Mouse (Mus musculus): ENCODE measurements around the gene Tmem63c. TPM values are rescaled to one million over a fixed set of nuclear protein-coding genes. Genes with fewer than 3 reads are reported as not detected.

Gene Tmem63c
- polyA plus RNA-seq, 1 experiment, result not detected

DNA sequence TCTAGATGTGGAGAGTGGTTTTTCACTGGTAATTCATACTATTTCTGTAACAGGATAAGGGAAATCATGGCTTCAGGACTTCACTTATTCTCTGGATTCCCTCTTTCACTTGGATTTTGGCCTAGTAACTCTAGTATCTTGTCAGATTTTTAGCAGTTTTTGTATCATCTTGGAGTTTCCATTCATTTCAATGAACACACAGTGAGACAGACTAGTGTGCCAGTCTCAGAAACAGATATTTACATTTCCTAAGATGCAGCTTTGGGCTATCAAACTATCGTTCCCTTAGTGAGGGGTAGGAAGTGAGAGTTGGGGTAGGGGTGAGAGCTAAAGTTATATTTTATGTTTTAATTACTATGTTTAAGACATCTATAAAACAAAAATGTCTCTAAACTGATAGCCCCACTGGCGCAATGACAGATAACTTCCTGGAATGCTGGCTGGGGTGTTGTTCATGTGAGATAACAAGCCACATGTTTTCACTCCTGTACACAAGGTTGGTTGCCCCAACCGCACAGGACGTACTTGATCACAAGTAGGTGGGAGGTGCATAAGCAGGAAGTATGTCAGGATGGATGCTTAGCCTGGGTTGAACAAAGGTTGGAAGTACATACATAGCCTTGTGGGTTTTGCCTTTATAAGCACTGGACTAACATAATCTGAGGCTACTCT lies 100.9 kb downstream of the Tmem63c start:
- WGBS, result 98% methylated on average over 4 of the region's 4 CpGs
- H3K27ac ChIP-seq (ENCODE audit: insufficient read depth, low read depth, low read length), result no peak overlapping the region
- no peaks in the 10 kb centered on the region for H3K4me1 ChIP-seq (ENCODE audit: control insufficient read depth, insufficient read depth, low read length)
- TF ChIP-seq CTCF (IDR thresholded peaks at IDR 0.05; ENCODE audit: insufficient read depth, low read depth, low read length), result no peak
- no peak for TF ChIP-seq POLR2A (IDR thresholded peaks at IDR 0.05; ENCODE audit: insufficient read depth, low read depth, low read length)
- H3K4me3 ChIP-seq (ENCODE audit: insufficient read depth, low read depth, low read length), result no peak overlapping the region

DNA sequence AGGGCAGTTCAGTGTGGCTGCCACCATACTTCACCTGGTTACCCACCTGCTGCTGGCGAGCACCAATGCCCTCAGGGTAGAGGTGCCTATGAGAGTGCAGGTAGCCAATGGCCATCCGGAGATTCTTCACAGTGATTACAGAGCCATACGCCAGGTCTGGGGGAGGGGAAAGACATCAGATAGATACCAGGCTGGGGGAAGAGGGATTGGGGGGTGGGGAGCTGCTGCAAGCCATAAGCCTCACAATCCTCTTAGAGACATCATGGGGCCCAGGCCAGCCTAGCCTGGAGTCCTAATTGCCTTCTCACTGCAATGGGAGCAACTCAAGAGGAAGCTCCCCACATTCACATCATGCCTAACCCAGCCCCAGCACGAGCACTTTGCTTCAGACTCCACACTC lies 106.1 kb downstream of the Tmem63c start:
- no peaks in the 10 kb centered on the region for H3K4me1 ChIP-seq (ENCODE audit: control insufficient read depth, insufficient read depth, low read length)
- 74% methylated on average over 4 of the region's 4 CpGs for WGBS
- TF ChIP-seq CTCF (IDR thresholded peaks at IDR 0.05; ENCODE audit: insufficient read depth, low read depth, low read length) (no peak), POLR2A (IDR thresholded peaks at IDR 0.05; ENCODE audit: insufficient read depth, low read depth, low read length) (no peak)
- H3K4me3 ChIP-seq (ENCODE audit: insufficient read depth, low read depth, low read length), result no peak overlapping the region
- no peak overlapping the region for H3K27ac ChIP-seq (ENCODE audit: insufficient read depth, low read depth, low read length)

DNA sequence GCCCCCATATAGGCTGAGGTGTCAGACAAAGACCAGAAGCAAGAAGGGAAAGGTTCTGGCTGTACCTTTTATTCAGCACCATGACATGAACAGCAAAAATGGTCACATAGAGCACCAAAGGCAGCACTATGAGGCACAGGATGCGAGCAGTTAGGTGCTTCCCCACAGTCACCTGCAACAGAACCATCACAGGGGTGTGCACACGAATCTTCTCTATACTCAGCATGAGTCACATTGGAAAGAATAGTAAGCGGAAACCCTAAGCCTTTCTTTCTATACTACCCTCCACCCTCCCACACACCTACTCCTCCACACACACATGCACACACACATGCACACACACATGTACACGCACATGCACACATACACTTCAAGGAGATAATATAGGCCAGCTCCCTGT lies 109.1 kb downstream of the Tmem63c start:
- H3K27ac ChIP-seq (ENCODE audit: insufficient read depth, low read depth, low read length), result no peak overlapping the region
- H3K4me3 ChIP-seq (ENCODE audit: insufficient read depth, low read depth, low read length), result no peak overlapping the region
- TF ChIP-seq CTCF (IDR thresholded peaks at IDR 0.05; ENCODE audit: insufficient read depth, low read depth, low read length) (no peak), POLR2A (IDR thresholded peaks at IDR 0.05; ENCODE audit: insufficient read depth, low read depth, low read length) (no peak)
- H3K4me1 ChIP-seq (ENCODE audit: control insufficient read depth, insufficient read depth, low read length), result no peaks in the 10 kb centered on the region
- WGBS, result 80% methylated on average over 4 of the region's 4 CpGs

DNA sequence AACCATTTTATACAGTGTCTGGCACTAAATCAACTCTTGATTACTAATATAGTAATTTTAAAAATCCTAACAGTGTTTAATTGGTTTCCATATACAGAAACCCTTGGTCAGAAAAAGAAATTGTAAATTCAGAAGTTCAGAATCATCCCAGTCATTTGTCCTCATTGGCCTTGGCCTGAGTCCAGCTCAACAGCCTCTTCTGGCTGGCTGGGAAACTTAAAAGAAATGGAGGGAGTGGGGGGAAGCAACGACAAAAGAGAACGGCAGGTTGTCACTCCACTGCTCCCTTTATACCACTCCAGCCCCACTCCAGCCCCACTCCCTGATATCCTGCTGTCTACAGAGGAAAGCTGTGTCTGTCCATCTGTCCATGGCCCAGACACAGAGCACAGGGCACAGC lies 110.0 kb downstream of the Tmem63c start:
- 32% methylated on average over 2 of the region's 2 CpGs for WGBS
- Histone ChIP-seq H3K27ac (ENCODE audit: insufficient read depth, low read depth, low read length) (no peak overlapping the region), H3K4me1 (ENCODE audit: control insufficient read depth, insufficient read depth, low read length) (no peaks in the 10 kb centered on the region), H3K4me3 (ENCODE audit: insufficient read depth, low read depth, low read length) (no peak overlapping the region)
- TF ChIP-seq POLR2A (IDR thresholded peaks at IDR 0.05; ENCODE audit: insufficient read depth, low read depth, low read length) (no peak), CTCF (IDR thresholded peaks at IDR 0.05; ENCODE audit: insufficient read depth, low read depth, low read length) (no peak)

DNA sequence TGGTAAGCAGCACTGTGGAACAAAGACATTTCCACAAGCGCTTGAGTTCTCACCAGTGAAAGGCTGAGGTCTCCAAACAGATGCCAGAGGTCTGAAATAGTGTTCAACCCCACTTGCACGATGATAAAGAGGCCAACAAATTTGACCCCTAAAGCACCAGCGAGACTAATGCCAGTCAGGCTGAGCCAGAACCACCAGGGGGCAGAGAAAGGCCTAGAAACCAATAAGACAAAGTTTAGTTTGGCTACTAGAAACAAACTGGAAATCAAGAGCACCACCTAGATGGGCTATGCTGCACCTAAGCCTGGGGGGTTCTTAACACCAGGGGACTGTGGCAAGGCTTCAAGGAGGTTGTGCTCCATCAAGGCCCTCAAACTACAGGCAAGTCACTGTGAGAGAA lies 110.5 kb downstream of the Tmem63c start:
- Histone ChIP-seq H3K4me1 (ENCODE audit: control insufficient read depth, insufficient read depth, low read length) (no peaks in the 10 kb centered on the region), H3K27ac (ENCODE audit: insufficient read depth, low read depth, low read length) (no peak overlapping the region), H3K4me3 (ENCODE audit: insufficient read depth, low read depth, low read length) (no peak overlapping the region)
- WGBS, result 34% methylated on average over 3 of the region's 3 CpGs
- TF ChIP-seq POLR2A (IDR thresholded peaks at IDR 0.05; ENCODE audit: insufficient read depth, low read depth, low read length) (no peak), CTCF (IDR thresholded peaks at IDR 0.05; ENCODE audit: insufficient read depth, low read depth, low read length) (no peak)

DNA sequence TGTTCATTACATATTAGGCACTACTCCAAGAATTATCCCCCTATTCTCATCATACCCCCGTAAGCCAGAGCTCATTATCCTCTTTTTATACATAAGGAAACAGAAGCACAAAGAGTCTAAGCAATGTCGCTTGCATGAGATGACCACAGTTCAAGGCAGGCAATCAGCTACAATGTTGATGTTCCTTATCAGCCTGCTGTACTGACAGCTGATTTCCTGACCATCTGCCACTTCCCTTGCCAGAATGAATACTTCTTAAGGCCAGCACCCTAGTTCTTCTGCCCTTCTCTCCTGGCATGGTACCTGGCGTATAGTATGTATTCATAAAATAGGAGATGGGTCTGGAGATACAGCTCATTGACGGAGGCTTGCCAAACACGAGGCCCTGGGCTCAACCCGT lies 111.1 kb downstream of the Tmem63c start:
- 80% methylated on average over 6 of the region's 6 CpGs for WGBS
- no peak overlapping the region for H3K27ac ChIP-seq (ENCODE audit: insufficient read depth, low read depth, low read length)
- H3K4me3 ChIP-seq (ENCODE audit: insufficient read depth, low read depth, low read length), result no peak overlapping the region
- TF ChIP-seq CTCF (IDR thresholded peaks at IDR 0.05; ENCODE audit: insufficient read depth, low read depth, low read length) (no peak), POLR2A (IDR thresholded peaks at IDR 0.05; ENCODE audit: insufficient read depth, low read depth, low read length) (no peak)
- no peaks in the 10 kb centered on the region for H3K4me1 ChIP-seq (ENCODE audit: control insufficient read depth, insufficient read depth, low read length)

DNA sequence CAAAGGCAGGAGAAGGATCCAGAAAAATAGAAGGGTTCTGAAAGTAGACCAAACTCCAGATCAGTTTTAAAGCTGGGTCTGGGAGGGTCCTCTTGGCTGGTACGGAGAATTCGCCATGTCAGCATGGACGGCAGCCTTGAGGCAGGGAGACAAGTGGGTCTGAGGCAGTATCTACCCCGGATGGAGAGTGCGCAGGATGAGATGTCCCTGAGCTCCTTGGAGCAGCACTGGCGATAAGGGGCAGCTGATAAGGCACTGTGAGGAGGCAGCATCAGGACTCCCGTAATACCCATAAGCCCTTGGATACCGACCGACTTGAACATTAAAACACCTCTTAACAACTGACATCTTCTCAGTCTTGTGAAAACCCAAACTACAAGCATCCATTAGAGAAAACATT lies 111.6 kb downstream of the Tmem63c start:
- no peak overlapping the region for H3K27ac ChIP-seq (ENCODE audit: insufficient read depth, low read depth, low read length)
- H3K4me3 ChIP-seq (ENCODE audit: insufficient read depth, low read depth, low read length), result no peak overlapping the region
- WGBS, result 97% methylated on average over 9 of the region's 9 CpGs
- H3K4me1 ChIP-seq (ENCODE audit: control insufficient read depth, insufficient read depth, low read length), result no peaks in the 10 kb centered on the region; the same call in 1 of the 2 replicates
- TF ChIP-seq POLR2A (IDR thresholded peaks at IDR 0.05; ENCODE audit: insufficient read depth, low read depth, low read length), result no peak
- TF ChIP-seq CTCF (IDR thresholded peaks at IDR 0.05; ENCODE audit: insufficient read depth, low read depth, low read length), result no peak

DNA sequence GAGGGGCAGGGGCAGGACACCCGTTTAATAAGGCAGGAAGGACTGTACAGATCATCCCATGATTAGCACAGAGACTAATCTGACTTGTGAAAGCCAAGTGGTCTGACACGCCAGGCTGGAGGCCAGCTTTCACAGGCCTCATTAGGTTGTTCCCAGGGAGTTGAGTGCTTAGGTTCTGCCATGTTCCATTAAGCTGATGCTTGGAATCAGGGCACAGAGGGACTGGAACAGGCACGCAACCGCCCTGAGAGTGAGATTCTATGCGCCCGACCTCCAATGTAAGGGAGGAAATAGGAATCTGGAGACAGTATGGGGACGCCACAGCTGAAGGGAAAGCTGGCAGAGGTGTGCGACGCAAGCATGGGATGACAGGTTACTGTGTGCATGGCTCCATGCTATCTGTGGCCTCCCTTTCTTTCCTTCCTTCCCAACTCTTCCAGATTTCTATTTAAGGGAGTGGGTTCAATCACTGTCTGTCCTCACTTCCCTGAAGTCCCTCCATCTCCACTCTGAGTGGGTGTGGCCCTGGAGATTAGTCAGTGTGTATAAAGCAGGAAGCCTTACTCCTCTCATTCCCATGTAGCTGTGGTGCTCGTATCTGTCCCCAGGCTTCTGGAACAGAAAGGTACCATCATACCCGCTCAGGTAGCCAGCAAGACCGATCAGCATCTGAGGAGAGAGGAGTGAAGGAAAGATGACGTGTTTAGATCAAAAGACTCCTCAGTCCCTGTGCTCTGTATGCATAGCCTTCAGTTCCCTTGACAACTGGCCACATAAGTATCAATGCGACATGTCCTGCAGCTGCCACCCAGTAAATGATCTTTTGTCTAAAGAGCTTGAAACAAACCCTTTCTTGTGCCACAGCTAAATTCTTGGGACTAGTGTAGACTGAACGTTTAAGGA lies 116.5 kb downstream of the Tmem63c start:
- H3K4me3 ChIP-seq (ENCODE audit: insufficient read depth, low read depth, low read length), result no peak overlapping the region
- WGBS, result 74% methylated on average over 15 of the region's 15 CpGs
- H3K27ac ChIP-seq (ENCODE audit: insufficient read depth, low read depth, low read length), result no peak overlapping the region
- H3K4me1 ChIP-seq (ENCODE audit: control insufficient read depth, insufficient read depth, low read length), result no peaks in the 10 kb centered on the region; the same call in 1 of the 2 replicates
- no peak for TF ChIP-seq POLR2A (IDR thresholded peaks at IDR 0.05; ENCODE audit: insufficient read depth, low read depth, low read length)
- no peak for TF ChIP-seq CTCF (IDR thresholded peaks at IDR 0.05; ENCODE audit: insufficient read depth, low read depth, low read length)

DNA sequence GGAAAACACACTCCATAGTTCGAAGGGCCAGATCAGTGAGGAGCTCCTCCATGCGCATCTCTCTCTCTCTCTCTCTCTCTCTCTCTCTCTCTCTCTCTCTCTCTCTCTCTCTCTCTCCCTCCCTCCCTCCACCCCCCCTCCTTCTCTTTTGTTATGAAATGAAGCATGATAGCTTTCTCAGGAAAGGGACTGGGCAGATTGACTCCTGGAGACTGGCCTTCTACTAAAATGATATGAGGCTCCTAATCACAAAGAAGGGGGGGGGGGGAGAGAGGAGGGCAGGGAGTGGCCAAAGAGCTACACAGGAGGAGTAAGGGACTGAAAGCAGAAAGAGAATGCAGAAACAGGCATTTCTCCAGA lies 117.2 kb downstream of the Tmem63c start:
- Histone ChIP-seq H3K27ac (ENCODE audit: insufficient read depth, low read depth, low read length) (no peak overlapping the region), H3K4me1 (ENCODE audit: control insufficient read depth, insufficient read depth, low read length) (no peaks in the 10 kb centered on the region; the same call in 1 of the 2 replicates), H3K4me3 (ENCODE audit: insufficient read depth, low read depth, low read length) (no peak overlapping the region)
- no peak for TF ChIP-seq POLR2A (IDR thresholded peaks at IDR 0.05; ENCODE audit: insufficient read depth, low read depth, low read length)
- TF ChIP-seq CTCF (IDR thresholded peaks at IDR 0.05; ENCODE audit: insufficient read depth, low read depth, low read length), result no peak
- 42% methylated on average over 2 of the region's 2 CpGs for WGBS

Measured in olfactory bulb, adult 2 months (tissue).